Mouse (Mus musculus) heart, embryonic 14.5 days (tissue): Measurements from ENCODE around the gene Slc38a10. TPM values are rescaled to one million over a fixed set of nuclear protein-coding genes. Genes with fewer than 3 reads are reported as not detected.

Experiments used
- ATAC-seq: fragments of 200-750 bp; cut with Nextera tagmentation; 2 replicates; pipeline ENCODE4 v1.8.0; 2017; ENCODE audit warnings: low read depth, moderate TSS enrichment; ENCODE audit not compliant: insufficient number of reproducible peaks, insufficient read depth, low FRiP score
- H3K27ac ChIP-seq, 2 experiments: fragments of 200-500 bp in 1 of 2; fragments of 300-500 bp in 1 of 2; sonication (generic) in 1 of 2; replicated peaks in 1 of 2; 2 replicates each; pipeline ENCODE4 v1.5.1; 2012 to 2014; ENCODE audit warnings: low read depth in 2 of 2, low read length in 2 of 2, control low read depth in 1 of 2, mild to moderate bottlenecking in 1 of 2, mixed read lengths in 1 of 2; ENCODE audit not compliant: control insufficient read depth in 1 of 2, insufficient read depth in 1 of 2
- H3K27me3 ChIP-seq: fragments of 300-500 bp; sonication (generic); 2 replicates; pipeline ENCODE4 v1.6.1; 2014; ENCODE audit warnings: mild to moderate bottlenecking, low read length, control low read depth; ENCODE audit not compliant: control insufficient read depth, insufficient read depth
- H3K36me3 ChIP-seq: fragments of 300-500 bp; sonication (generic); 2 replicates; pipeline ENCODE4 v1.6.1; 2014; ENCODE audit warnings: mild to moderate bottlenecking, control low read depth, low read length, mixed read lengths; ENCODE audit not compliant: control insufficient read depth, insufficient read depth
- H3K4me1 ChIP-seq, 2 experiments: fragments of 200-500 bp in 1 of 2; fragments of 300-500 bp in 1 of 2; sonication (generic) in 1 of 2; 2 replicates each; pipeline ENCODE4 v1.6.1; 2012 to 2014; ENCODE audit warnings: low read length in 2 of 2, control low read depth in 1 of 2, mixed read lengths in 1 of 2; ENCODE audit not compliant: control insufficient read depth in 2 of 2, insufficient read depth in 2 of 2
- H3K4me2 ChIP-seq: fragments of 300-500 bp; sonication (generic); 2 replicates; pipeline ENCODE4 v1.6.1; 2014; ENCODE audit warnings: mild to moderate bottlenecking, low read length
- H3K4me3 ChIP-seq, 2 experiments: fragments of 200-500 bp in 1 of 2; fragments of 300-500 bp in 1 of 2; sonication (generic) in 1 of 2; 2 replicates each; pipeline ENCODE4 v1.5.1; 2012 to 2014; ENCODE audit warnings: low read length in 2 of 2, mild to moderate bottlenecking in 2 of 2, control low read depth in 1 of 2, low read depth in 1 of 2, moderate library complexity in 1 of 2; ENCODE audit not compliant: control insufficient read depth in 1 of 2, insufficient read depth in 1 of 2
- H3K9ac ChIP-seq: fragments of 300-500 bp; sonication (generic); 2 replicates; pipeline ENCODE4 v1.6.1; 2014; ENCODE audit warnings: mild to moderate bottlenecking, low read length
- H3K9me3 ChIP-seq: fragments of 300-500 bp; sonication (generic); 2 replicates; pipeline ENCODE4 v1.6.1; 2016; ENCODE audit warnings: low read length, control low read depth; ENCODE audit not compliant: control insufficient read depth
- WGBS: fragments of 180-500 bp; shearing (Covaris S2); extraction: QIAGEN DNeasy Blood & Tissue Kit; methylation state at CpG from one replicate; pipeline ENCODE4 v1.1.7; 2014; 5-methylcytosine and 5-hydroxymethylcytosine counted together
- polyA plus RNA-seq: library from polyadenylated mRNA; unstranded; fragments of >200 nt; fragmentation: Nextera tagmentation; extraction: Ambion mirVana; gene quantifications from 2 replicates; pipeline ENCODE4 v1.2.1, GENCODE M21; 2014

Gene Slc38a10
- polyA plus RNA-seq, 1 experiment from 2014 or later = 74.1 TPM

- Histone ChIP-seq H3K4me1 (peaks cover 18 to 26% of the 10 kb centered on the region in 2 experiments), H3K27ac (no peak overlapping the region), H3K4me3 (no peak overlapping the region), H3K9ac (no peak overlapping the region), H3K36me3 (peaks cover 50% of the 10 kb centered on the region), H3K27me3 (no peaks in the 10 kb centered on the region), H3K9me3 (no peaks in the 10 kb centered on the region), H3K4me2 (no peak overlapping the region)
- 64% methylated on average over 7 of the region's 7 CpGs for WGBS
- no peak for ATAC-seq
Measured at GRCm38 (mm10) chr11:120110554-120110953, 40.6 kb downstream of the Slc38a10 start.

- Histone ChIP-seq H3K4me3 (no peak overlapping the region), H3K27me3 (no peaks in the 10 kb centered on the region), H3K9ac (no peak overlapping the region), H3K36me3 (peaks cover 50% of the 10 kb centered on the region), H3K9me3 (no peaks in the 10 kb centered on the region), H3K4me1 (peaks cover 20 to 30% of the 10 kb centered on the region in 2 experiments), H3K27ac (no peak overlapping the region), H3K4me2 (no peak overlapping the region)
- WGBS = 75% methylated on average over 14 of the region's 14 CpGs
- ATAC-seq = no peak
Measured at GRCm38 (mm10) chr11:120109558-120110210, 41.5 kb downstream of the Slc38a10 start.

GRCm38 (mm10) chr11:120107796-120108195, 43.4 kb downstream of the Slc38a10 start:
- no peak overlapping the region for H3K9ac ChIP-seq
- peaks cover 56% of the 10 kb centered on the region for H3K36me3 ChIP-seq
- H3K9me3 ChIP-seq = no peaks in the 10 kb centered on the region
- no peak overlapping the region for H3K4me2 ChIP-seq
- WGBS = 78% methylated on average over 9 of the region's 9 CpGs
- H3K27ac ChIP-seq = no peak overlapping the region
- ATAC-seq = no peak
- peaks cover 22% of the 10 kb centered on the region in 2 experiments for H3K4me1 ChIP-seq
- H3K27me3 ChIP-seq = no peaks in the 10 kb centered on the region
- H3K4me3 ChIP-seq = no peak overlapping the region

GRCm38 (mm10) chr11:120107026-120107425, 44.1 kb downstream of the Slc38a10 start:
- Histone ChIP-seq H3K27ac (no peak overlapping the region), H3K36me3 (peaks cover 58% of the 10 kb centered on the region), H3K4me2 (no peak overlapping the region), H3K9me3 (no peaks in the 10 kb centered on the region), H3K4me3 (no peak overlapping the region), H3K9ac (no peak overlapping the region), H3K4me1 (peaks cover 14 to 17% of the 10 kb centered on the region in 2 experiments), H3K27me3 (no peaks in the 10 kb centered on the region)
- ATAC-seq = no peak
- 76% methylated on average over 2 of the region's 2 CpGs for WGBS

GRCm38 (mm10) chr11:120103431-120103997, 47.6 kb downstream of the Slc38a10 start:
- no peak overlapping the region for H3K4me3 ChIP-seq
- H3K27ac ChIP-seq = no peak overlapping the region
- H3K4me2 ChIP-seq = no peak overlapping the region
- no peaks in the 10 kb centered on the region for H3K27me3 ChIP-seq
- no peak for ATAC-seq
- no peaks in the 10 kb centered on the region for H3K9me3 ChIP-seq
- peaks cover 49% of the 10 kb centered on the region for H3K36me3 ChIP-seq
- 83% methylated on average over 3 of the region's 3 CpGs for WGBS
- H3K4me1 ChIP-seq = peaks cover 13 to 18% of the 10 kb centered on the region in 2 experiments; a peak in 2 of 4 replicates
- H3K9ac ChIP-seq = no peak overlapping the region

GRCm38 (mm10) chr11:120101036-120101435, 50.1 kb downstream of the Slc38a10 start:
- ATAC-seq = no peak
- Histone ChIP-seq H3K9ac (peak overlapping the region; percentile 21; the same call in 1 of the 2 replicates), H3K27ac (peak overlapping the region; percentile 61 to 81), H3K4me3 (no peak overlapping the region), H3K27me3 (no peaks in the 10 kb centered on the region), H3K4me1 (peaks cover 18 to 21% of the 10 kb centered on the region in 2 experiments; a peak in 3 of 4 replicates), H3K36me3 (peaks cover 44% of the 10 kb centered on the region), H3K4me2 (no peak overlapping the region), H3K9me3 (no peaks in the 10 kb centered on the region)
- WGBS = 0% methylated on average over 3 of the region's 3 CpGs

GRCm38 (mm10) chr11:120098588-120099511, 52.3 kb downstream of the Slc38a10 start, which contains the start of the genes Tepsin and Ndufaf8:
Tepsin (minus strand) TSS chr11:120098731.
Ndufaf8 (plus strand) TSS chr11:120098928.
- H3K4me3 ChIP-seq = peak within 1 kb of the TSS; percentile 75 to 88
- H3K27ac ChIP-seq = peak within 1 kb of the TSS; percentile 88 to 96
- peaks cover 45% of the 10 kb centered on the region for H3K36me3 ChIP-seq
- no peaks in the 10 kb centered on the region for H3K27me3 ChIP-seq
- no peaks in the 10 kb centered on the region for H3K9me3 ChIP-seq
- H3K9ac ChIP-seq = peak within 1 kb of the TSS; percentile 95
- H3K4me1 ChIP-seq = peaks cover 8 to 16% of the 10 kb centered on the region in 2 experiments; a peak in 3 of 4 replicates
- WGBS = under 1% methylated on average over 77 of the region's 77 CpGs
- peak; percentile 97 for ATAC-seq
- H3K4me2 ChIP-seq = peak within 1 kb of the TSS; percentile 89
